Mouse (Mus musculus) stomach, embryonic 16.5 days (tissue): ENCODE measurements around the gene Ifrd2. TPM values are rescaled to one million over a fixed set of nuclear protein-coding genes. Genes with fewer than 3 reads are reported as not detected.
A peak's percentile ranks its signal among the peaks of the same experiment; 100 is the strongest.

Experiments
- ATAC-seq: fragments of 200-750 bp; cut with Nextera tagmentation; 2 replicates; pipeline ENCODE4 v1.8.0; 2017; ENCODE audit warnings: moderate number of reproducible peaks, moderate TSS enrichment; ENCODE audit not compliant: insufficient read depth, low FRiP score
- H3K27ac ChIP-seq: fragments of 300-500 bp; sonication (generic); 2 replicates; pipeline ENCODE4 v1.5.1; 2014; ENCODE audit warnings: low read length
- H3K27me3 ChIP-seq: fragments of 300-500 bp; sonication (generic); 2 replicates; pipeline ENCODE4 v1.6.1; 2014; ENCODE audit warnings: low read length, control low read depth, mixed read lengths; ENCODE audit not compliant: control insufficient read depth, insufficient read depth
- H3K36me3 ChIP-seq: fragments of 300-500 bp; sonication (generic); 2 replicates; pipeline ENCODE4 v1.6.1; 2014; ENCODE audit warnings: low read length; ENCODE audit not compliant: control insufficient read depth, insufficient read depth
- H3K4me1 ChIP-seq: fragments of 300-500 bp; sonication (generic); 2 replicates; pipeline ENCODE4 v1.6.1; 2014; ENCODE audit warnings: low read length, control low read depth, mixed read lengths; ENCODE audit not compliant: control insufficient read depth, insufficient read depth
- H3K4me2 ChIP-seq: fragments of 300-500 bp; sonication (generic); 2 replicates; pipeline ENCODE4 v1.6.1; 2014; ENCODE audit warnings: low read depth, low read length, mixed read lengths
- H3K4me3 ChIP-seq: fragments of 300-500 bp; sonication (generic); replicated peaks from 2 replicates; pipeline ENCODE4 v1.5.1; 2014; ENCODE audit warnings: mild to moderate bottlenecking, low read length
- H3K9ac ChIP-seq: fragments of 300-500 bp; sonication (generic); 2 replicates; pipeline ENCODE4 v1.6.1; 2014; ENCODE audit warnings: low read length
- H3K9me3 ChIP-seq: fragments of 300-500 bp; sonication (generic); replicated peaks from 2 replicates; pipeline ENCODE4 v1.6.1; 2016; ENCODE audit warnings: low read length, control low read depth; ENCODE audit not compliant: control insufficient read depth
- WGBS: fragments of 180-500 bp; shearing (Covaris S2); extraction: QIAGEN DNeasy Blood & Tissue Kit; methylation state at CpG from one replicate; pipeline ENCODE4 v1.1.7; 2014; 5-methylcytosine and 5-hydroxymethylcytosine counted together
- polyA plus RNA-seq: library from polyadenylated mRNA; unstranded; fragments of >200 nt; fragmentation: Nextera tagmentation; extraction: Ambion mirVana; gene quantifications from 2 replicates; pipeline ENCODE4 v1.2.1, GENCODE M21; 2015

Ifrd2 gene
- polyA plus RNA-seq, 1 experiment from 2014 or later: 62.0 TPM

DNA sequence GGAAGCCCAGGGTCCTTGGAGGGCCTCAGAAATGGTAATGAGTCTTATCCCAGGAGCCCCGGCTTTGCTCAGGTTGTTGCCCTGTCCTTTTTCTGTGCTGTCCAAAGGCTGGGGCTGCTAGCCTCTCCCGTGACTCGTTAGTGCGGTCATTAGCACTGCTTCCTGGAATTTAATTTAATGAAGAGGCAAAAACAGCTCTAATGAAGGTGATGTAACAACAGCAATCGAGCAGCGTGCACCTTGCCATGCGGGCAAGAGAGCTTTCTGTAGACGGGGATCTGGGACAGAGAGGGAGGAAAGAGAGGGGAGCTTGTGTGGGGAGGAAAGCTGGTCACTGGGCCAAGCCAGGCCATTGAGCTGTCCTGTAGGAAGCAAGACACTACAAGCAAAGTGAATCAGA is 54.2 kb downstream of the Ifrd2 start:
- H3K4me1 ChIP-seq: peaks cover 15% of the 10 kb centered on the region
- no peaks in the 10 kb centered on the region for H3K36me3 ChIP-seq
- no peak overlapping the region for H3K4me2 ChIP-seq
- H3K9ac ChIP-seq: 0 out of 2 replicates have a peak overlapping the region, but pooled peaks have one; percentile 26
- H3K27ac ChIP-seq: no peak overlapping the region
- H3K27me3 ChIP-seq: no peaks in the 10 kb centered on the region
- 57% methylated on average over 8 of the region's 8 CpGs for WGBS
- no peak overlapping the region for H3K4me3 ChIP-seq
- ATAC-seq: no peak
- H3K9me3 ChIP-seq: no peaks in the 10 kb centered on the region

Other genes starting within 250 kb of the Ifrd2 start
- gene Hemk1, start 249.3 kb upstream of the Ifrd2 start, polyA plus RNA-seq: 11.3 and 11.8 TPM in 2 replicates
- 0.47 and 0.90 TPM in 2 replicates for gene 6430571L13Rik, start 247.0 kb upstream of the Ifrd2 start, polyA plus RNA-seq
- 0.19 and 0.35 TPM in 2 replicates for gene Cacna2d2, start 188.0 kb upstream of the Ifrd2 start, polyA plus RNA-seq
- gene Tmem115, start 53.7 kb upstream of the Ifrd2 start, polyA plus RNA-seq: 38.1 and 40.2 TPM in 2 replicates
- gene Cyb561d2, start 45.4 kb upstream of the Ifrd2 start, polyA plus RNA-seq: 27.4 and 30.0 TPM in 2 replicates
- gene Nprl2, start 45.4 kb upstream of the Ifrd2 start, polyA plus RNA-seq: 40.8 and 42.6 TPM in 2 replicates
- gene Zmynd10, start 40.3 kb upstream of the Ifrd2 start, polyA plus RNA-seq: 0.76 and 1.6 TPM in 2 replicates
- gene Rassf1, start 36.1 kb upstream of the Ifrd2 start, polyA plus RNA-seq: 63.8 and 72.2 TPM in 2 replicates
- 35.0 and 38.2 TPM in 2 replicates for gene Tusc2, start 24.4 kb upstream of the Ifrd2 start, polyA plus RNA-seq
- 85.2 and 91.6 TPM in 2 replicates for gene Hyal2, start 19.7 kb upstream of the Ifrd2 start, polyA plus RNA-seq
- 14.9 and 16.8 TPM in 2 replicates for gene Hyal1, start 10.7 kb upstream of the Ifrd2 start, polyA plus RNA-seq
- gene Naa80, start 8.8 kb upstream of the Ifrd2 start, polyA plus RNA-seq: 17.4 and 20.4 TPM in 2 replicates
- 1.4 and 1.9 TPM in 2 replicates for gene Hyal3, start 6.8 kb upstream of the Ifrd2 start, polyA plus RNA-seq
- gene Sema3b, start 21.6 kb downstream of the Ifrd2 start, polyA plus RNA-seq: 14.9 and 16.3 TPM in 2 replicates
- 308 and 311 TPM in 2 replicates for gene Gnai2, start 47.7 kb downstream of the Ifrd2 start, polyA plus RNA-seq
- gene Slc38a3, start 81.9 kb downstream of the Ifrd2 start, polyA plus RNA-seq: 13.0 and 15.1 TPM in 2 replicates
- 0.42 and 2.0 TPM in 2 replicates for gene Gnat1, start 92.1 kb downstream of the Ifrd2 start, polyA plus RNA-seq
- gene Sema3f, start 122.8 kb downstream of the Ifrd2 start, polyA plus RNA-seq: 15.1 and 16.8 TPM in 2 replicates
- 183 and 187 TPM in 2 replicates for gene Rbm5, start 183.4 kb downstream of the Ifrd2 start, polyA plus RNA-seq